Mouse (Mus musculus): ENCODE results near the gene Ugt1a10. TPM values are rescaled to one million over a fixed set of nuclear protein-coding genes. Genes with fewer than 3 reads are reported as not detected.
"Not testable (repeated sequence)": the region's sequence is repeated elsewhere in the genome, so short reads cannot be mapped to it uniquely, and the experiment has no call there.

Ugt1a10 gene
- total RNA-seq, 2 experiments from 2014 or later = not detected

DNA sequence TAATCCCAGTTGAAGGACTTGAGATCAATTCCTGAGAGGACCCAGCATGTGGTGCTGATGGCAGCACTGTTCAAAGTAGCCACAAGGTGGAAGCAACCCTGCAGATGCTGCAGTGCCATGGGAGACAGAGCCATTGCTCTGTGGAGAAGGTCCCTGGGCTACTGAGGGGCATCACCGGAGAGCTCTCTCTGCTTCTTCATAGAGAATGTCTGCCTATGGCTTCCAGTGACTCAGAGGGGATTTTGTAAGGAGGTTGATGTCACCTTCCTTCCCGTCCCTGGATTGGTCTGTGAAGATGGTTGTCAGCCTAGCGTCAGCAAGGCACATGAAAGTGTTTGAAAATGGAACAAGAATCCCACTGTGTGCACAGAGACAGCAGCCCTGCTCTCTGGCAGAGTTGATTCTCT is 39.1 kb downstream of the Ugt1a10 start:
- DNase-seq (ENCODE audit: extremely low spot score in 1 of 2, low spot score in 1 of 2) = not testable (repeated sequence)

DNA sequence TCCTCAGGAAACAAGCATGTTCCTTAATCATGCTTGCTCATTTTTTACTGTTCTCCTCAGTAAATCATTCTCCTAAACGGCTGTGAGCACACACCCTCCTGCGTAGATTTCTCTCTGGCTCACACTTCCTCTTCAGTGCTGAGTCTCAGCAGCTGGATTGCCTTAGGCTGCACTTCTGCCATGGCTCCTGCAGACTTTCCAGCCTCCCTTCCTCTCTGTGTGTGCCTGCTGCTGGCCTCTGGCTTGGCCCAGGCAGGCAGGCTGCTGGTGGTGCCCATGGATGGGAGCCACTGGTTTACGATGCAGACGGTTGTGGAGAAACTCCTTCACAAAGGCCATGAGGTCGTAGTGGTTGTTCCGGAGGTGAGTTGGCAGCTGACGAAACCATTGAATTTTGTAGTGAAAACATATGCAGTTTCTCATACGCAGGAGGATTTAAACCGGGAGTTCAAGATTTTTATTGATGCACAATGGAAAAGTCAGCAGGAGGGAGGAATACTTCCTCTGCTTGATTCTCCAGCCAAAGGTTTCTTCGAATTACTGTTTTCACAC is 39.8 kb downstream of the Ugt1a10 start, which contains the start of gene Ugt1a7c:
Gene Ugt1a7c, plus strand, starts transcription at position 122 of the 552 bp plus-strand sequence.
- DNase-seq (ENCODE audit: extremely low spot score in 1 of 2, low spot score in 1 of 2) = no peak

DNA sequence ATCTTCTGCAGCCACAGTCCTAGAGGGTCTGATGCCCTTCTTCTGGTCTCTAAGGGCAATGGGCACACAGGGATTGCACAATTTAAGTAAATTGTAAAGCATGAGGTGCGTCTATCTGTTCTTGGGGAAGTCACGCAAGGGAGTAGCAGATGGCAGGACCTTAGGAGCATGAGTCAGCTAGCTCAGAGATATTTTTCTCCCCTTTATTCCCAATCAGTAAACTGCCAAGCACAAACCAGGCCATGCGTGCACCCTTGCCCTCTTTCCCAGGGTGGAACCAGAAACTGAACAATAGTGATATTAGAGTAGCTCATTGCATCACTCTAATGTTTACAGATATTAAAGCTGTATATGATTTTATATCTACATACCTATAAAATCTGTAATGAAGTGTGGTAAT is 43.4 kb downstream of the Ugt1a10 start:
- DNase-seq (ENCODE audit: extremely low spot score in 1 of 2, low spot score in 1 of 2) = not testable (repeated sequence)

DNA sequence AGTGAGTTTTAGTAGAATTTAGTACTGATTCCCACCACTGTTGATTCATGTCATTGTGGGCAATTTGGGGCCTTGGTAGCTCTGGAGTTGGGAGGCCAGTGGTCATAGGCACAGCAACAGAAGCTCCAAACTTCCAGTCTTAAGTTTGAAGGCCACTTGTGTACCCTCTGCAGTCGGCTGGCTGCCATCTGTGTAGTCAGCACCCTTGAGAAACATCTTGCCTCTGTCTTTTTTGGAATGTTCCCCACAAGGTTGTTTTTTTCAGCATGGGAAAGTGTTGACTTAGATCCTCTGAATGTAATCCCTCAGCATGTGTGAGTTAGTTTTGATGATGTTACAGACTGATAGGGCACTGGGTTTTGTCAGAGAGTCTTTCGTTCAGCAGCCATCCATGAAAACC is 44.5 kb downstream of the Ugt1a10 start:
- DNase-seq (ENCODE audit: extremely low spot score in 1 of 2, low spot score in 1 of 2) = not testable (repeated sequence)

DNA sequence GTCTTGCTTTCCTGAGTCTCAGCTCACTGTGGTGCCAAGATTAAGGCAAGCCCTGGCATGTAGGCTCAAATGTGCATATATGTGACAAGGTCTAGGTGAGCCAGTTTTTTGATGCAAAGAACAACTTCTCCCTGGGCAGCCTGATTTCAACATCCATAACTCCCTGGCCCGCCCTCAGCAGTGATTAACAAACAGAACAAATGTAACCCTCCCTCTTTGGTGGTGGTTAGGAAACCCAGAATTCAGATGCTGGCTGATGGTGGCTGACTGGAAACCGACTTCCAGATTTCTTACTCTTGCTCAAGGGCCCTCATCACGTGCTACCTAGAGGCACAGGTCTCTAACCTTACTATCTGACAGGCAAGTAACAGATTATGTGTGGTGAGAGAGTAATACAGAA is 47.8 kb downstream of the Ugt1a10 start, which contains the start of gene Ugt1a6b:
Gene Ugt1a6b, plus strand, starts transcription at position 234 of the 400 bp plus-strand sequence.
- not testable (repeated sequence) for DNase-seq (ENCODE audit: extremely low spot score in 1 of 2, low spot score in 1 of 2)

DNA sequence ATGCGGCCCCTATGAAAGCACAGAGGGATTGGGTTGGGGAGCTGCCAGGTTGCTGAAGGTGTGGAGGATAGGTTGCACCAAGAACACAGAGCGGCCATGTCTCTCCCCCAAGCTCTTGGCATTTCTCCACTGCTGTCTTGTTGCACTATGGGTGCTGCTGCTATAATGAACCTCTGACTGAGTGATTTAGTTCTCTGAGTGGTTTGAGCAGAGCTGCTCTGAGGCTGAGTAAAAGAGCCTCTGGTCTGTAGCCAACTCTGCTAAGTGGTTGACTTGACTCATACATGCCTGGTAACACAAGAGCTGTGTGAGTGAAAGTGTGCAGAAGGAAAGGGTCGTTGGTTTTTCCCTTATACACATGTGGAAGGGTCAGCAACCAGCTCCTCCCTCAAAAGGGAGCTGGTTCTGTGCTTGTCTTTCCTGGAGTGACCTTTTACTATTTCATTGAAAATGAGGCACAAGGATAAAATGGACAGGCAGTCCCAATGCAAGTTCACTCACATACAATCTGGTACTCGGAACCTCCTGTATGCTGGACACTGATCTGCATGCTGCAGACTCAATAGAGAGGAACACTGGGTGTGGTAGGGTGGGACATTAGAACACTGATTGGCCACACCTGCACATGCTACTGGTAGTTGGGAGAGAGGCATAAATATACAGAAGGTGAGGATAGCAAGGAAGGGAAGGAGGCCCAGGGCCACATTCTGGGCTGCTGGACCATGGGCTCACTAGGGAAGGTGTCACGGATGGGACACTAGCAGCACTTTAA is 48.7 kb downstream of the Ugt1a10 start:
- DNase-seq (ENCODE audit: extremely low spot score in 1 of 2, low spot score in 1 of 2) = not testable (repeated sequence)

DNA sequence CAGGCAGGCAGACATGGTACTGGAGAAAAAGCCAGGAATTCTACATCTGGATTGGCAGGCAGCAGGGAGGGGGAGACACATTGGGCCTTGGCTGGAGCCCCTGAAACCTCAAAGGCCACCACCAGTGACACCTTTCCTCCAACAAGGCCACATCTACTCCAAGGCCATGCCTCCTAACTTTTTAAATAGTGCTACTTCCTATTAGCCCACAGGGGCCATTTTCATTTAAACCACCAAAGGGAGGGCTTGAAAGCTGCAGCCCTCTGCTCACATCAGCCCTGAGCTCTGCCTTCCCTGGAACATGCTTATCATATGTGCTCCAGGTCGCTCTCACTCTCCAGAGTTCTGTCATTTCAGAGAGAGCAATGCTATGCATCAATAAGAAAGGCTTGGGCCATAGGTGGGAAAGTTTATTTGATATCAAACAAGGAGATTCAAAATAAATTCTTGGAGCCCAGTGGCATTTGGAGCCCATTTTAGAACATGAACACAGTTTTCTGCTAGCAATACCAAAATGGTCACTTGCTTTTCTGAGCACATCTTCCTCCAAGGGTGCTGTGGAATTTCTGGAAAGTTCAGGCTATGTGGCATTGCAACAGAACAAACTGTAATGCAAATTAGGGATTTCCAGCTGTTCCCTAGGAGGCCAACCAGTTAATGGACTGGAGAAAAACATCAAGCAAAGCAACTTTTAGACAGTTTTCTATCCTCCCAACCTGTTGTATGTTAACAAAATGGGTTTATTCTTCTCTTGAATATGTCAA is 49.7 kb downstream of the Ugt1a10 start:
- DNase-seq (ENCODE audit: extremely low spot score in 1 of 2, low spot score in 1 of 2) = no peak

DNA sequence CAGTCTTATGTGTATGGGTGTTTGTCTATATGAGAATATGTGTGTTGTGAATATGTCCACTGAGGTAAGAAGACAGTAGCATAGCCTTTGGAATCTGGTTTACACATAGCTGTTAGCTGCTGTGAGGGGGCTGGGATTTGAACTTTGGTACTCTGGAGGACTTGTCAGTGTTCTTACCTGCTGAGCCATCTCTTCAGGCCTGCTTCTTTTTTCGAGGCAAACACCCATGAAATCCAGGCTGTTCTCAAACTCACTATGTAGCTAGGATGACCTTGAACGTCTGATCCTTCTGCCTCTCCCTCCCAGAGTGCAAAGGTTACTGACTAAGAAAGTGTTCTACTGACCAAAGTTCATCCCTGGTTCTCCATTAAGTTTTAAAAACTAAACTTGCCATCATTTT is 50.5 kb downstream of the Ugt1a10 start:
- no peak for DNase-seq (ENCODE audit: extremely low spot score in 1 of 2, low spot score in 1 of 2)

DNA sequence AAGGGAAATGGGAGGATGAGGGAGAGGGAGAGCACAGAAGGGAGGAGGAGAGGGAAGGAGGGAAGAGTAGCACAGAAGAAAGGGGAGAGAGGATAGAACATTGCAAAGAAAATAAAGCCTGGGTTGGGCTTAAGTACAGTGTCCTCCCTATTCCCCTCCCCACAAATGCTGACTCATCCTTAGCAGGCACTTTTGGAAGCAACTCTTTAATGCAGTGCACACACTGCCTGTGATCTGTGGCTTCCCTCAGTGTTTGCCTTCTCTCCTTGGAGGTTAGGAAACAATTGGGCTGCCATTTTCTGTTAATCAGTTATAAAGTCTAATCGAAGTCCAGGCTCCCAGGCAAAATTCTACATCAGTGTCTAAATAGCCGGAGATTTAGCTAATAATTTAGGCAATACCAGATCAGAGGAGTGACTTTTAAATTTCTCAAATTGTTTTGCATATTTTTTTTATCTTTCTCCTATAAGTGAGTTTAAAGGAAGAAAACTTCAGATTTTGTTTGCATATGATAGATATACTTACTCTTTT is 53.9 kb downstream of the Ugt1a10 start:
- DNase-seq (ENCODE audit: extremely low spot score in 1 of 2, low spot score in 1 of 2) = not testable (repeated sequence)

DNA sequence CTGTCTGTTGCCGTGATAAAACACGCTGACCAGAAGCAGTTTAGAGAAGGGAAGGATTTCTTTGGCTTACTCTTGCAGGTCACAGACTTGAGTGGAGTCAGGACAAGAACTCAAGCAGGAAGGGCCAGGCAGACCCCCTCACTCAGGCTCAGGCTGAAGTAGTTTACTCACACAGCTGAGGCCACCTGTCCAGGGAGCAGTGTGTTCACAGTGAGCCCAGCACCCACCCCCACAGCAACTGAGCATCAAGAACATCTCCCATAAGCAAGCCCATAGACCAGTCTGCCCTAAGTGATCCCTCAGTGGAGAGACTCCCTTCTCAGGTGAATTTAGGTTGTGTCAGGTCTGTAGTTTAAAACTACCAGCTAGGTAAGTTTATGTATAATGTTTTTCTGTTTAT is 54.4 kb downstream of the Ugt1a10 start:
- not testable (repeated sequence) for DNase-seq (ENCODE audit: extremely low spot score in 1 of 2, low spot score in 1 of 2)

DNA sequence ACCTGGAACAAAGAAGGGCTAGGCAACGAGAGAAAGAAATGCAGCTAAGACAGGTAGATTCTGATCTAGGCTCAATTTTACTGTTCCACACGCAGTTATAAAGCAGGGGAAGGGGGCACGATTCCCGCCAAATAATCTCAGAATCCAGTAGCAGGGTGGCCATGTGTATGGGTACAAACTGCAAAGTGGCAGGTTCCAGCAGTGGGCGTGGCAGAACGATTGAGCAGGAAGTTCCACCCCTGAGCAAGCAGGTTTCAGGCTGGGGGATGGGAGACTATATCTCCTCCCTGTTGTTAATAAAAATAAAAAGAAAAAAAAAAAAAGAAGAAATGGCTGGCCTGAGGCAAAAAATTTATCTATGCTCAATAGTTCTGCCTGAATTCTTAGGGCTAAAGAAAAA is 57.6 kb downstream of the Ugt1a10 start:
- DNase-seq (ENCODE audit: extremely low spot score in 1 of 2, low spot score in 1 of 2) = not testable (repeated sequence)

DNA sequence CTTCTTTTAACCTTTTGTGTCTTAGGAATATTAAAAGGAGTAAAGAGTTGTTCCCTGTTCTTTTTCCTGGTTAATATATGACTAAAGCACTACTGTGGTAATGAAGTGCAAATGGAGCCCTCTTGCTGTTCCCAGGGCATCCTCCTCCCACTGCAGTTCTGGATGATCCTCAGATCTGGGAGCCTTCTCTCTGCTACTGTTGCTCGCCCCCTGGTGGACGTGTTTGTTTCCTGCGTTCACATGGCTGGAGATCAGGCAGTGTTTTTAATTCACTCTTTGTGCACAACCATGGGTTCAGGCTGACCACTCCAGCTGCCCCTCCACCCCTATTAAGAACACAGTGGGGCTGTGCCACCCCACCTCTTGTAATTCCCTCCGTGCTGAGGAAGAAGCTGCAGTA is 65.4 kb downstream of the Ugt1a10 start:
- DNase-seq (ENCODE audit: extremely low spot score in 1 of 2, low spot score in 1 of 2) = not testable (repeated sequence)

DNA sequence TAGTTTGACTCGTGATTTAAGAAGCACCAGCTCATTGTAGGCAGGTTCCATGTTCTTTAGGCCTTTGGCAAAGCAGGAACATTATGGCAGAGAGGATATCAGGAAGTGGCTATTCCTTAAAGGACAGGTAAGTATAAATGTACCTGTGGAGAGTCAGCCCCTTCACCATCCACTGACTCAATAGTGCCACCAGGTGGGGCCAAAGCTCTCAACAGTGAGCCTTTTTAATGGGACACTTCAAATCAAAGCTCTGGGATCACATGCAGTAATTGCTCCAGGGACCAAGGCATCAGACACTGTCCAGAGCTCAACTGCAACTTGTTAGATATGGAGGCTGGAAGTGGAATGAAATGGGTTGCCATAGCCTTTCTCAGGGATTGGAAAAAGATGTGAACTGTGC is 66.3 kb downstream of the Ugt1a10 start:
- not testable (repeated sequence) for DNase-seq (ENCODE audit: extremely low spot score in 1 of 2, low spot score in 1 of 2)

DNA sequence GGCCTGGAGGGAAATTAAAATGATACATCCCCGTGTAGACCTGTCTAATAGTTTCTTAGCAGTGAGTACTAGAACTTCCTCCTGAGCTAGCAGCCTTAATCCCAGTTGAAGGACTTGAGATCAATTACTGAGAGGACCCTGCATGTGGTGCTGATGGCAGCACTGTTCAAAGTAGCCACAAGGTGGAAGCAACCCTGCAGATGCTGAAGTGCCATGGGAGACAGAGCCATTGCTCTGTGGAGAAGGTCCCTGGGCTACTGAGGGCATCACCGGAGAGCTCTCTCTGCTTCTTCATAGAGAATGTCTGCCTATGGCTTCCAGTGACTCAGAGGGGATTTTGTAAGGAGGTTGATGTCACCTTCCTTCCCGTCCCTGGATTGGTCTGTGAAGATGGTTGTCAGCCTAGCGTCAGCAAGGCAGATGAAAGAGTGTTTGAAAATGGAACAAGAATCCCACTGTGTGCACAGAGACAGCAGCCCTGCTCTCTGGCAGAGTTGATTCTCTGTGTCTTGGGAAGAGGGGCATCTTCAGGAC is 70.7 kb downstream of the Ugt1a10 start:
- DNase-seq (ENCODE audit: extremely low spot score in 1 of 2, low spot score in 1 of 2) = not testable (repeated sequence)

DNA sequence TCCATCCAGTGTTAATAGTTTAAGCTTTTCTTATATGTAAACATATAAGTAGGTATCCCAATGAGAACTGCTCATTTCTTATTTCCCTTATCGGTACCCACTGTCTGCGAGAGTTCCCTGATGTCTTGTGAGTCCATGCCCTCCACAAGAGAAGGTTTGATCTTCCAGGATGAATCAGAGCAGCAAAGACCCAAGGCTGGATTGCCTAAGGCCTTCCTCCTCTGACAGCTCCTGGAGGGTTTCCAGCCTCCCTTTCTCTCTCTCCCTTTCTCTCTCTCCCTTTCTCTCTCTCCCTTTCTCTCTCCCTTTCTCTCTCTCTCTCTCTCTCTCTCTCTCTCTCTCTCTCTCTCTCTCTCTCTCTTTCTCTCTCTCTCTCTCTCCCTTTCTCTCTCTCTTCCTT is 73.9 kb downstream of the Ugt1a10 start:
- not testable (repeated sequence) for DNase-seq (ENCODE audit: extremely low spot score in 1 of 2, low spot score in 1 of 2)

DNA sequence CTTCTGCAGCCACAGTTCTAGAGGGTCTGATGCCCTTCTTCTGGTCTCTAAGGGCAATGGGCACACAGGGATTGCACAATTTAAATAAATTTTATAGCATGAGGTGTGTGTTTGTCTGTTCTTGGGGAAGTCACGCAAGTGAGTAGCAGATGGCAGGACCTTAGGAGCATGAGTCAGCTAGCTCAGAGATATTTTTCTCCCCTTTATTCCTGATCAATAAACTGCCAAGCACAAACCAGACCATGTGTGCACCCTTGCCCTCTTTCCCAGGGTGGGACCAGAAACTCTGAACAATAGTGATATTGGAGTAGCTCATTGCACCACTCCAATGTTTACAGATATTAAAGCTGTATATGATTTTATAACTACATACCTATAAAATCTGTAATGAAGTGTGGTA is 75.0 kb downstream of the Ugt1a10 start:
- not testable (repeated sequence) for DNase-seq (ENCODE audit: extremely low spot score in 1 of 2, low spot score in 1 of 2)

DNA sequence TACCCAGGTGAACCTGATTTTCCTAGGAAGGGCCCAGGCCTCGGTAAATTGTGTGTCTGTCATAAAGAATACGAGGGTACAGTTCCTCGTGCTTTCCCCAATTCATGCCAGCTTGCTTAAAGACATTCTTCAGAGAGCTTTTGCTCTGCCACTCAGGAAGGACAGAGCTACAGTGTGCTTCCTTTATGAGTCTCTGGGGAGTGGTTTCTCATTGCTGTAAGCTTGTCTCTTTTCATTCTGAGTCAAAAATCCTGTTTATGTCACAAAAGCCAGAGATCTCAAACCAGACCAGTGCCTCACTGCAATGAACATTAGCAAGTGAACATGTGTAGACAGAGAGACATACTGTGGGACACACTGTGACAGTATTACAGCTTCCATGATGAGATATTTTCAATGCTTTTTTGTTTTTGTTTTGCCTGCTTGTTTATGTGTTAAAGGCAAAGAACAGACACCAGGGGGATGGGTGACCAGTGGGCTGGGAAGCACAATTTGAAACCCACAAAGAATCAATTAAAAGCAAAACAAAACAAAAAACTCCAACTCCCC is 78.8 kb downstream of the Ugt1a10 start:
- DNase-seq (ENCODE audit: extremely low spot score in 1 of 2, low spot score in 1 of 2) = no peak

DNA sequence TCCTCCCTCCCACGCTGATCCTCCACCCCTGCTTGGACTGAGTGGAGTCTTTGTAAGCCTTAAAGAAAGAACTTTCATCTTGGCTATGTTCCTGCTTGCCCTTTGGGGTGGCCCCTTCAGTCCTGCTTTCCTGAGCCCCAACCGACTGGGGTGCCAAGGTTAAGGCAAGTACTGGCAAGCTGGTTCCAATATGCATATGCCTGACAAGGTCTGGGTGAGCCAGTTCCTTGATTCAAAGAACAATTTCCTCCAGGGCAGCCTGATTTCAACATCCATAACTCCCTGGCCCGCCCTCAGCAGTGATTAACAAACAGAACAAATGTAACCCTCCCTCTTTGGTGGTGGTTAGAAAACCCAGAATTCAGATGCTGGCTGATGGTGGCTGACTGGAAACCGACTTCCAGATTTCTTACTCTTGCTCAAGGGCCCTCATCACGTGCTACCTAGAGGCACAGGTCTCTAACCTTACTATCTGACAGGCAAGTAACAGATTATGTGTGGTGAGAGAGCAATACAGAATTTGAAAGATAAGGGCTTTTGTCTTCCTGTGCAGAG is 79.3 kb downstream of the Ugt1a10 start, which contains the start of gene Ugt1a6a:
Gene Ugt1a6a, plus strand, starts transcription at position 353 of the 555 bp plus-strand sequence.
- DNase-seq (ENCODE audit: extremely low spot score in 1 of 2, low spot score in 1 of 2) = not testable (repeated sequence)

DNA sequence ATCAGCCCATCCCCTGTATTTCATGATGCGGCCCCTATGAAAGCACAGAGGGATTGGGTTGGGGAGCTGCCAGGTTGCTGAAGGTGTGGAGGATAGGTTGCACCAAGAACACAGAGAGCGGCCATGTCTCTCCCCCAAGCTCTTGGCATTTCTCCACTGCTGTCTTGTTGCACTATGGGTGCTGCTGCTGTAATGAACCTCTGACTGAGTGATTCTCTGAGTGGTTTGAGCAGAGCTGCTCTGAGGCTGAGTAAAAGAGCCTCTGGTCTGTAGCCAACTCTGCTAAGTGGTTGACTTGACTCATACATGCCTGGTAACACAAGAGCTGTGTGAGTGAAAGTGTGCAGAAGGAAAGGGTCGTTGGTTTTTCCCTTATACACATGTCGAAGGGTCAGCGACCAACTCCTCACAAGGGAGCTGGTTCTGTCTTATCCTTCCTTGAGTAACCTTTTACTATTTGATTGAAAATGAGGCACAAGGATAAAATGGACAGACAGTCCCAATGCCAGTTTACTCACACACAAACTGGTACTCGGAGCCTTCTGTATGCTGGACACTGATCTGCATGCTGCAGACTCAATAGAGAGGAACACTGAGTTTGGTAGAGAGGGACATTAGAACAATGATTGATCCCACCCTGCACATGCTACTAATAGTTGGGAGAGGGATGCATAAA is 80.2 kb downstream of the Ugt1a10 start:
- not testable (repeated sequence) for DNase-seq (ENCODE audit: extremely low spot score in 1 of 2, low spot score in 1 of 2)

All from layer of hippocampus, postnatal 25 days (tissue).